Mouse (Mus musculus): ENCODE results near the gene Rbm11. TPM values are rescaled to one million over a fixed set of nuclear protein-coding genes. Genes with fewer than 3 reads are reported as not detected.

Rbm11 gene
- polyA plus RNA-seq, 1 experiment from 2014 or later = 1.1 TPM

Other genes starting within 250 kb of the Rbm11 start
- 0.37 and 2.2 TPM in 2 replicates for gene Lipi, start 6.8 kb upstream of the Rbm11 start, polyA plus RNA-seq (2015; fragmentation: Nextera tagmentation; extraction: Ambion mirVana)
- 36.0 and 37.4 TPM in 2 replicates for gene Hspa13, start 174.3 kb downstream of the Rbm11 start, polyA plus RNA-seq (2015; fragmentation: Nextera tagmentation; extraction: Ambion mirVana)

Data from embryonic facial prominence, embryonic 13.5 days (tissue).